Mouse (Mus musculus) megakaryocyte-erythroid progenitor cell, adult 5-6 weeks (primary cell): Measurements from ENCODE around the gene Nf2. TPM values are rescaled to one million over a fixed set of nuclear protein-coding genes. Genes with fewer than 3 reads are reported as not detected.
"Not testable (repeated sequence)": the region's sequence is repeated elsewhere in the genome, so short reads cannot be mapped to it uniquely, and the experiment has no call there.

Experiments
- ATAC-seq: replicated peaks from 2 replicates; pipeline ENCODE4 v1.8.0; 2016; ENCODE audit warnings: mild to moderate bottlenecking, inconsistent platforms; ENCODE audit not compliant: severe bottlenecking, poor library complexity, low FRiP score, low TSS enrichment
- total RNA-seq, 2 experiments: library from RNA; stranded (forward) in 1 of 2; stranded (reverse) in 1 of 2; fragments of 200-1000, 215-1000 nt in 1 of 2; fragments of >200 nt in 1 of 2; fragmentation: Nextera tagmentation in 1 of 2; gene quantifications; 2 replicates each; pipeline ENCODE4 v1.2.3; 2014 to 2017

Nf2 gene
- total RNA-seq, 2 experiments from 2014 or later = 39.0 to 86.7 TPM

GRCm38 (mm10) chr11:4840942-4841526 is 8.3 kb downstream of the Nf2 start:
- ATAC-seq = no peak

GRCm38 (mm10) chr11:4838235-4838634 is 11.1 kb downstream of the Nf2 start:
- ATAC-seq = no peak

GRCm38 (mm10) chr11:4837342-4837741 is 12.0 kb downstream of the Nf2 start:
- ATAC-seq = no peak

DNA sequence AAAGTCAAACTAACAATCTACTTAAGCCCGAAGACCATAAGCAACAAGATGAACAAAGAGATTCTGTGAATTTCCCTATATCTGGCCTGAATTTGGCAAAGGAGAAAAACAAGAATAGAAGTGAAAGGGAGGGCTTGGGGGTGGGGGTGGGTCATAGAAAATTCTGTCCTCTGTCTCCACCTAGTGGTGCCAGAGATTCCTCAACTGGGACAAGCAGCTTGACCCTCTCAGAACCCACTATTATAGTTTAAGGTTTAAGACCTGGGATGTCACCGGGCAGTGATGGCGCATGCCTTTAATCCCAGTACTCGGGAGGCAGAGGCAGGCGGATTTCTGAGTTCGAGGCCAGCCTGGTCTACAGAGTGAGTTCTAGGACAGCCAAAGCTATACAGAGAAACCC is 12.6 kb downstream of the Nf2 start:
- peak; percentile 78; the same call in 1 of the 2 replicates for ATAC-seq

- ATAC-seq = no peak
Observed at GRCm38 (mm10) chr11:4835436-4835835, 13.9 kb downstream of the Nf2 start.

- no peak for ATAC-seq
Observed at GRCm38 (mm10) chr11:4833295-4833939, 15.9 kb downstream of the Nf2 start.

- no peak for ATAC-seq
Observed at GRCm38 (mm10) chr11:4831066-4831465, 18.3 kb downstream of the Nf2 start.

DNA sequence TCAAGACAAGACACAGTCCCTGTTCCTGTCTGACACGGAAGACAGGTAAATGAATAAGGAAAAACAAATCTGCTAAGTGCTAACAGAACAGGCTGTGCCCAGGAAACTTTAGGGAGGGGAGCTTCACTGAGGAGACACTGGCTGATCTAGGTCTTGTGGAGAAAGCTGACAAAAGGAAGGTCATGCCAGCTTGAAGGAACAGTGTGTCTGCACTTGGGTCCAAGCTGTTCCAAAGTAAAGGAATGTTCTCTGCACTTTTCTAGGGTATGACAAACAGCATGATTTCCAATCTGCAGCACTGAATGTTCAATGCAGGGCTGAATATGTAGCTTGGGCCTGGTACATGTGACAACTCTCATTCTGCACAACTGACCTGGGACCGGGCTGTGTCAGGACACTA is 21.4 kb downstream of the Nf2 start:
- ATAC-seq = no peak

GRCm38 (mm10) chr11:4827340-4827739 is 22.0 kb downstream of the Nf2 start:
- ATAC-seq = no peak

DNA sequence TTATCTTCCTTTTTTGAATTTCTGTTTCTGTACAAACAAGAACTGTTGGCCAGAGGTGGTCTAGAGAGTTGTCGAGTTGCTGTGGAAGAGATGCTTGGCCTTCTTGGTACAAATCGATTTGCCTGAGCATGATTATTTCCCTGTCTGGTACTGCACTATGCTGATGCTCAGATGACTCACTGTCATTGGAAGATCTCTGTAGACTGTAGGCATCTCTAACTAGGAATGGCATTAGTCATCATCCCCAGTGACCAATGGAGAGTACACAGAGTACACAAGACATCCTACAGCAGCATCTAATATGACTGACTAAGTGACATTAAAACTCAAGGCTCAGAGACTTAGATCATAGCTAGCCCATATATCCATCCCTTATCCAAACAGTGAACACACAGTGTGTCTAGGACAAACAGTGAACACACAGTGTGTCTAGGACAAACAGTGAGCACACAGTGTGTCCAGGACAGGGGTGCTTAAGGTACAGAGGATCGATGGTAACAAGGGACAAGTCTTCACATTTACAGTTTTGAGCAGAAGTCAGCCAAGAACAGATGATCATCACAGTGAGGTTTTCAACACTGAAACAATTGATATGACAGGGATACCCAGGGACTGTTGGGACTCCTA is 23.1 kb downstream of the Nf2 start:
- no peak for ATAC-seq

DNA sequence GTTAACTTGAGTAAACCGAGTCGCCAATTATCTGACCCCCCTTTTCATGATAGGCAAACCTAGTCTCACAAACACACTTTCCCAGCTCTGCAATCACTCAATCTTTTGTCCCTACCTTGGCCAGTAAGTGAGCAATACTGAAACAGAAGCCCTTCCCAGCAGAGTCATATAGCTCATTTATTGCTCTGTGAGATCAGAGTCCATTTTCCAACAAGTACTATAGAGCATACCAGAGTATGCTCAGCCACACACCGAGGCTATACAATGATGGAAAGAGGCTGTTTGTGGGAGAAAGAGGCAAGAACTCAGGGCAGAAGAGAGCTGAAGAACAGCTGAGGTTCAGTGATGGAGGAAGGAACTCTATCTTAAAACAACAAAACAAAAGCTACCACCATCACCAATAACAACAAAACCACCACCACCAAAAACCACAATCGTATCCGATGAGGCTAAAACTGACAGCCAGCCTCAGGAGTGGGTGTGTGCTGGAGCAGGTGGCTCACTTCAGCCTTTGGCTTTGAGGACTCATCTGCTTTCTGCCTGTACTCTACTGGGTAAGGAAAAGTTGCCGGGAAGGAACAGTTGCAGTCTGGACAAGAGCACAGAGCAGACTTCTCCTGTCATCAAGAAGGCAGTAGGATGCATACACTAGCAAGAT is 25.6 kb downstream of the Nf2 start:
- ATAC-seq = peak; percentile 47; the same call in 1 of the 2 replicates

- not testable (repeated sequence) for ATAC-seq
Observed at GRCm38 (mm10) chr11:4822446-4822842, 26.9 kb downstream of the Nf2 start.

GRCm38 (mm10) chr11:4821492-4822445 is 27.6 kb downstream of the Nf2 start:
- peak; percentile 50; the same call in 1 of the 2 replicates for ATAC-seq

GRCm38 (mm10) chr11:4814507-4815450 is 34.6 kb downstream of the Nf2 start:
- no peak for ATAC-seq

- ATAC-seq = no peak
Observed at GRCm38 (mm10) chr11:4808311-4808710, 41.0 kb downstream of the Nf2 start.

- 0 out of 2 replicates have a peak, but pooled peaks have one; percentile 22 for ATAC-seq
Observed at GRCm38 (mm10) chr11:4806031-4806715, 43.2 kb downstream of the Nf2 start.

GRCm38 (mm10) chr11:4804921-4805562 is 44.3 kb downstream of the Nf2 start:
- ATAC-seq = no peak
